Mouse (Mus musculus) bone marrow, adult 2 months (tissue): ENCODE results near the gene Slc38a11.

Experiments used
- CTCF ChIP-seq: fragments of 200-500 bp; IDR thresholded peaks from 2 replicates; pipeline ENCODE4 v1.5.1; 2011; ENCODE audit warnings: low read length, control low read depth; ENCODE audit not compliant: control insufficient read depth, insufficient read depth
- POLR2A ChIP-seq: fragments of 200-500 bp; IDR thresholded peaks from 2 replicates; pipeline ENCODE4 v1.6.1; 2011; ENCODE audit warnings: low read depth, mild to moderate bottlenecking, control low read depth, low read length, borderline replicate concordance; ENCODE audit not compliant: control insufficient read depth

- no peak for TF ChIP-seq POLR2A
- no peak for TF ChIP-seq CTCF
These were observed 47.1 kb downstream of the Slc38a11 start for GRCm38 (mm10) chr2:65316721-65317120.
